Mouse (Mus musculus) brain, embryonic 14.5 days (tissue): Measurements from ENCODE around the gene Gk5.

Experiments used
- CTCF ChIP-seq: fragments of 200-500 bp; IDR thresholded peaks from 2 replicates; pipeline ENCODE4 v1.5.1; 2012; ENCODE audit warnings: inconsistent platforms, mild to moderate bottlenecking, moderate library complexity, borderline replicate concordance; ENCODE audit not compliant: insufficient read depth, insufficient read length; ENCODE audit errors: extremely low read depth
- POLR2A ChIP-seq: fragments of 200-500 bp; IDR thresholded peaks from 2 replicates; pipeline ENCODE4 v1.6.1; 2012; ENCODE audit warnings: mild to moderate bottlenecking, inconsistent platforms, borderline replicate concordance; ENCODE audit not compliant: poor library complexity, insufficient read depth, insufficient read length, severe bottlenecking; ENCODE audit errors: extremely low read depth

GRCm38 (mm10) chr9:96217799-96218198 is 98.6 kb downstream of the Gk5 start:
- TF ChIP-seq CTCF (no peak), POLR2A (no peak)
